Mouse (Mus musculus) C2C12 (cell line): ENCODE measurements around the gene Iffo2.

Experiments
- CEBPB ChIP-seq: IDR thresholded peaks from one replicate; pipeline ENCODE4 v1.6.1; 2011; ENCODE audit warnings: low read depth, mild to moderate bottlenecking, control low read depth, moderate library complexity
- CTCF ChIP-seq: IDR thresholded peaks from one replicate; pipeline ENCODE4 v1.5.1; 2011; ENCODE audit not compliant: control insufficient read depth, insufficient read depth, insufficient read length
- MAX ChIP-seq: IDR thresholded peaks from one replicate; pipeline ENCODE4 v1.6.1; 2011; ENCODE audit warnings: mild to moderate bottlenecking, control low read depth
- MYOD1 ChIP-seq: IDR thresholded peaks from one replicate; pipeline ENCODE4 v1.6.1; 2011; ENCODE audit warnings: low read depth; ENCODE audit not compliant: control insufficient read depth, insufficient read length
- MYOG ChIP-seq: IDR thresholded peaks from one replicate; pipeline ENCODE4 v1.6.1; 2011; ENCODE audit not compliant: control insufficient read depth, insufficient read length; ENCODE audit errors: extremely low read depth
- USF1 ChIP-seq: IDR thresholded peaks from one replicate; pipeline ENCODE4 v1.6.1; 2011; ENCODE audit warnings: low read depth, mild to moderate bottlenecking, control low read depth, moderate library complexity

DNA sequence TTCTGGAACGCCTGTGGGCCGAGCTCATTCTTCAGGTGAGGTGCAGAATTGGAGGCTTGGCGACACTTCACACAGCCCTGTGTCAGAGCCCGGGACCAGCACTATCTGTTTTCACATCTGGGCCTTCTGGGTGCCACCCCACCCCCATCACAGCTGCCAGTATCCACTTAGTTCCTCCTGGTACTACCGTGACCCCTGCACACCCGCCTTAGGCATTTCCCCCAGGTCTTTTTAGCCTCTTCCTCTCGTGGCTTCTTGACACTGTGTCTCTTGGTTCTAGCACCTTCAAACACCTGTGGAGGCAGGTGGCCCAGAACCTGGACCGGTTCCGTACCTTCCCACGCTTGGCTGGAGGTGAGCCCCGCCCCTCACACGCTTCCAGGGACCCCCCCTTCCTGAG lies 110.0 kb downstream of the Iffo2 start:
- TF ChIP-seq CTCF, result no peak
- no peak for TF ChIP-seq MAX
- no peak for TF ChIP-seq MYOG
- TF ChIP-seq USF1, result no peak
- no peak for TF ChIP-seq MYOD1
- TF ChIP-seq CEBPB, result no peak
